Mouse (Mus musculus) lung, embryonic 16.5 days (tissue): ENCODE results near the gene Fam189b. TPM values are rescaled to one million over a fixed set of nuclear protein-coding genes. Genes with fewer than 3 reads are reported as not detected.
A peak's percentile ranks its signal among the peaks of the same experiment; 100 is the strongest.

Source experiments
- ATAC-seq: fragments of 200-750 bp; cut with Nextera tagmentation; 2 replicates; pipeline ENCODE4 v1.8.0; 2017; ENCODE audit warnings: low read depth, mild to moderate bottlenecking, moderate library complexity
- H3K27ac ChIP-seq: fragments of 300-500 bp; sonication (generic); 2 replicates; pipeline ENCODE4 v1.5.1; 2014; ENCODE audit warnings: mild to moderate bottlenecking, control low read depth, low read length
- H3K27me3 ChIP-seq: fragments of 300-500 bp; sonication (generic); 2 replicates; pipeline ENCODE4 v1.6.1; 2014; ENCODE audit warnings: low read depth, low read length, mixed read lengths; ENCODE audit not compliant: control insufficient read depth, insufficient read depth
- H3K36me3 ChIP-seq: fragments of 300-500 bp; sonication (generic); 2 replicates; pipeline ENCODE4 v1.6.1; 2014; ENCODE audit warnings: low read length; ENCODE audit not compliant: control insufficient read depth, insufficient read depth
- H3K4me1 ChIP-seq: fragments of 300-500 bp; sonication (generic); replicated peaks from 2 replicates; pipeline ENCODE4 v1.6.1; 2014; ENCODE audit warnings: low read length, mixed read lengths; ENCODE audit not compliant: control insufficient read depth, insufficient read depth
- H3K4me2 ChIP-seq: fragments of 300-500 bp; sonication (generic); 2 replicates; pipeline ENCODE4 v1.6.1; 2014; ENCODE audit warnings: low read depth, low read length, control low read depth
- H3K4me3 ChIP-seq: fragments of 300-500 bp; sonication (generic); 2 replicates; pipeline ENCODE4 v1.5.1; 2014; ENCODE audit warnings: mild to moderate bottlenecking, low read length, control low read depth
- H3K9ac ChIP-seq: fragments of 300-500 bp; sonication (generic); 2 replicates; pipeline ENCODE4 v1.6.1; 2014; ENCODE audit warnings: low read length, control low read depth
- H3K9me3 ChIP-seq: fragments of 300-500 bp; sonication (generic); 2 replicates; pipeline ENCODE4 v1.6.1; 2016; ENCODE audit warnings: low read length; ENCODE audit not compliant: control insufficient read depth
- WGBS: fragments of 180-500 bp; shearing (Covaris S2); extraction: QIAGEN DNeasy Blood & Tissue Kit; methylation state at CpG from one replicate; pipeline ENCODE4 v1.1.7; 2014; 5-methylcytosine and 5-hydroxymethylcytosine counted together
- polyA plus RNA-seq: library from polyadenylated mRNA; unstranded; fragments of >200 nt; fragmentation: Nextera tagmentation; extraction: Ambion mirVana; gene quantifications from 2 replicates; pipeline ENCODE4 v1.2.1, GENCODE M21; 2015

The Fam189b gene
- polyA plus RNA-seq, 1 experiment from 2014 or later, result 19.4 TPM

GRCm38 (mm10) chr3:89164506-89165267, 18.3 kb upstream of the Fam189b start, which contains the start of gene Clk2:
Gene Clk2, plus strand, starts transcription at chr3:89164795.
- peaks cover 23% of the 10 kb centered on the region for H3K4me1 ChIP-seq
- H3K36me3 ChIP-seq, result peaks cover 16% of the 10 kb centered on the region
- peak within 1 kb of the TSS; percentile 97 for H3K27ac ChIP-seq
- peak within 1 kb of the TSS; percentile 99 for H3K9ac ChIP-seq
- peak; percentile 98 for ATAC-seq
- H3K4me2 ChIP-seq, result peak within 1 kb of the TSS; percentile 71
- WGBS, result under 1% methylated on average over 74 of the region's 79 CpGs
- no peaks in the 10 kb centered on the region for H3K9me3 ChIP-seq
- no peaks in the 10 kb centered on the region for H3K27me3 ChIP-seq
- H3K4me3 ChIP-seq, result peak within 1 kb of the TSS; percentile 87

- H3K27me3 ChIP-seq, result no peaks in the 10 kb centered on the region
- peak overlapping the region; percentile 97 for H3K27ac ChIP-seq
- peak overlapping the region; percentile 87 for H3K4me3 ChIP-seq
- peaks cover 23% of the 10 kb centered on the region for H3K36me3 ChIP-seq
- peak overlapping the region; percentile 71 for H3K4me2 ChIP-seq
- no peaks in the 10 kb centered on the region for H3K9me3 ChIP-seq
- WGBS, result 12% methylated on average over 12 of the region's 12 CpGs
- ATAC-seq, result no peak
- H3K4me1 ChIP-seq, result peaks cover 17% of the 10 kb centered on the region
- peak overlapping the region; percentile 99 for H3K9ac ChIP-seq
These were observed 17.6 kb upstream of the Fam189b start for GRCm38 (mm10) chr3:89165268-89165870.

- Histone ChIP-seq H3K27me3 (no peaks in the 10 kb centered on the region), H3K4me1 (peaks cover 16% of the 10 kb centered on the region), H3K4me2 (no peak overlapping the region), H3K4me3 (no peak overlapping the region), H3K36me3 (peaks cover 33% of the 10 kb centered on the region), H3K9ac (no peak overlapping the region), H3K9me3 (no peaks in the 10 kb centered on the region), H3K27ac (no peak overlapping the region)
- 90% methylated on average over 19 of the region's 19 CpGs for WGBS
- ATAC-seq, result no peak
These were observed 16.0 kb upstream of the Fam189b start for GRCm38 (mm10) chr3:89166945-89167344.

- peaks cover 8% of the 10 kb centered on the region for H3K4me1 ChIP-seq
- peaks cover 54% of the 10 kb centered on the region for H3K36me3 ChIP-seq
- H3K27me3 ChIP-seq, result no peaks in the 10 kb centered on the region
- no peak overlapping the region for H3K27ac ChIP-seq
- ATAC-seq, result no peak
- no peak overlapping the region for H3K4me3 ChIP-seq
- no peak overlapping the region for H3K9ac ChIP-seq
- WGBS, result 90% methylated on average over 11 of the region's 11 CpGs
- H3K4me2 ChIP-seq, result no peak overlapping the region
- no peaks in the 10 kb centered on the region for H3K9me3 ChIP-seq
These were observed 8.1 kb upstream of the Fam189b start for GRCm38 (mm10) chr3:89174844-89175243.

GRCm38 (mm10) chr3:89175544-89175943, 7.4 kb upstream of the Fam189b start:
- Histone ChIP-seq H3K36me3 (peaks cover 53% of the 10 kb centered on the region), H3K9ac (no peak overlapping the region), H3K4me3 (no peak overlapping the region), H3K4me1 (peaks cover 8% of the 10 kb centered on the region), H3K4me2 (no peak overlapping the region), H3K27ac (no peak overlapping the region), H3K9me3 (no peaks in the 10 kb centered on the region), H3K27me3 (no peaks in the 10 kb centered on the region)
- no peak for ATAC-seq
- 89% methylated on average over 10 of the region's 10 CpGs for WGBS

- ATAC-seq, result no peak
- no peak overlapping the region for H3K27ac ChIP-seq
- H3K4me1 ChIP-seq, result peaks cover 8% of the 10 kb centered on the region
- no peaks in the 10 kb centered on the region for H3K9me3 ChIP-seq
- no peak overlapping the region for H3K9ac ChIP-seq
- H3K4me2 ChIP-seq, result no peak overlapping the region
- H3K36me3 ChIP-seq, result peaks cover 55% of the 10 kb centered on the region
- no peak overlapping the region for H3K4me3 ChIP-seq
- no peaks in the 10 kb centered on the region for H3K27me3 ChIP-seq
- WGBS, result 82% methylated on average over 7 of the region's 7 CpGs
These were observed 6.5 kb upstream of the Fam189b start for GRCm38 (mm10) chr3:89176421-89176820.

- peaks cover 8% of the 10 kb centered on the region for H3K4me1 ChIP-seq
- peak within 1 kb of the TSS; percentile 83 for H3K4me2 ChIP-seq
- WGBS, result under 1% methylated on average over 43 of the region's 43 CpGs
- no peaks in the 10 kb centered on the region for H3K27me3 ChIP-seq
- ATAC-seq, result peak; percentile 95
- peak within 1 kb of the TSS; percentile 84 for H3K9ac ChIP-seq
- peaks cover 52% of the 10 kb centered on the region for H3K36me3 ChIP-seq
- H3K9me3 ChIP-seq, result no peaks in the 10 kb centered on the region
- peak within 1 kb of the TSS; percentile 66 for H3K27ac ChIP-seq
- peak within 1 kb of the TSS; percentile 82 for H3K4me3 ChIP-seq
These were observed 5.5 kb upstream of the Fam189b start, which contains the start of gene Scamp3 for GRCm38 (mm10) chr3:89177242-89178106. Gene Scamp3, plus strand, starts transcription at chr3:89177473.

- Histone ChIP-seq H3K27ac (peak overlapping the region; percentile 66; the same call in 1 of the 2 replicates), H3K4me1 (peaks cover 8% of the 10 kb centered on the region), H3K36me3 (peaks cover 51% of the 10 kb centered on the region), H3K4me3 (peak overlapping the region; percentile 82), H3K4me2 (peak overlapping the region; percentile 83), H3K9me3 (no peaks in the 10 kb centered on the region), H3K9ac (peak overlapping the region; percentile 84), H3K27me3 (no peaks in the 10 kb centered on the region)
- WGBS, result 1% methylated on average over 6 of the region's 6 CpGs
- ATAC-seq, result no peak
These were observed 4.9 kb upstream of the Fam189b start for GRCm38 (mm10) chr3:89178107-89178385.

GRCm38 (mm10) chr3:89179056-89179455, 3.9 kb upstream of the Fam189b start:
- Histone ChIP-seq H3K4me1 (peaks cover 13% of the 10 kb centered on the region), H3K27ac (no peak overlapping the region), H3K4me3 (no peak overlapping the region), H3K4me2 (no peak overlapping the region), H3K9me3 (no peaks in the 10 kb centered on the region), H3K36me3 (peaks cover 41% of the 10 kb centered on the region), H3K9ac (peak overlapping the region; percentile 84; the same call in 1 of the 2 replicates), H3K27me3 (no peaks in the 10 kb centered on the region)
- WGBS, result 86% methylated on average over 11 of the region's 11 CpGs
- ATAC-seq, result no peak
